Mouse (Mus musculus) brain, embryonic 14.5 days (tissue): ENCODE data around the gene Wdsub1.

ENCODE experiments used
- CTCF ChIP-seq: fragments of 200-500 bp; IDR thresholded peaks from 2 replicates; pipeline ENCODE4 v1.5.1; 2012; ENCODE audit warnings: inconsistent platforms, mild to moderate bottlenecking, moderate library complexity, borderline replicate concordance; ENCODE audit not compliant: insufficient read depth, insufficient read length; ENCODE audit errors: extremely low read depth
- POLR2A ChIP-seq: fragments of 200-500 bp; IDR thresholded peaks from 2 replicates; pipeline ENCODE4 v1.6.1; 2012; ENCODE audit warnings: mild to moderate bottlenecking, inconsistent platforms, borderline replicate concordance; ENCODE audit not compliant: poor library complexity, insufficient read depth, insufficient read length, severe bottlenecking; ENCODE audit errors: extremely low read depth

- no peak for TF ChIP-seq POLR2A
- no peak for TF ChIP-seq CTCF
Measured at GRCm38 (mm10) chr2:59843848-59844247, 38.5 kb downstream of the Wdsub1 start.
